Mouse (Mus musculus): Measurements from ENCODE around the gene Rbm15. TPM values are rescaled to one million over a fixed set of nuclear protein-coding genes. Genes with fewer than 3 reads are reported as not detected.

Gene Rbm15
- polyA plus RNA-seq, 1 experiment from 2014 or later: 19.5 TPM

DNA sequence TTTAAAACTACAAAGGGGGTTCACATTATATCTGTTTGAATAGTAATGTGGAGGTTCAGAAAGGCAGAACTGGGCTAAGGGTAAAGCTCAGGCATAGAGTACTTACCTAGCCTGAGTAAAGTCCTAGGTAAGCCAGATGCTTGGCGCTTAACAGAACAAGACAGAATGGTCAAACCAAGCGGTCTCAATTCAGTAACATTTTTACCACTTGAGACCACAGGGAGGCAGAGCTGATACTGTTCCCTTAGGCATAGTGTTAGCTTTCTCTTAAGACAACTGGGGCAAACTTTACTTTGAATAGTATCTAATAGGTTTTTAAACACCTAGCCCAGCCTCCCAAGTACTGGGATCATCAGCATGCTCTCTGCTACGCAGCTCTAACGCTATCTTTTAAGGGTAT lies 57.5 kb downstream of the Rbm15 start:
- ATAC-seq (ENCODE audit: low FRiP score): no peak

More for the DNA sequence above, 57.5 kb downstream of the Rbm15 start:
- no peaks in the 10 kb centered on the region for H3K36me3 ChIP-seq (ENCODE audit: control insufficient read depth, insufficient read depth, low read length)
- H3K27ac ChIP-seq (ENCODE audit: low read depth, low read length): no peak overlapping the region
- DNase-seq (ENCODE audit: low spot score): no peak
- WGBS: 61% methylated on average over 4 of the region's 4 CpGs
- no peaks in the 10 kb centered on the region for H3K27me3 ChIP-seq (ENCODE audit: control insufficient read depth, insufficient read depth, low read length)
- H3K4me3 ChIP-seq (ENCODE audit: low read depth, low read length): no peak overlapping the region
- no peaks in the 10 kb centered on the region for H3K4me1 ChIP-seq (replicated peaks; ENCODE audit: control insufficient read depth, insufficient read depth, low read length)
- H3K9ac ChIP-seq (ENCODE audit: low read depth, low read length): no peak overlapping the region
- no peaks in the 10 kb centered on the region for H3K9me3 ChIP-seq (ENCODE audit: control insufficient read depth, low read length)
- no peak overlapping the region for H3K4me2 ChIP-seq (replicated peaks; ENCODE audit: low read depth, low read length)

Other genes with a start within 250 kb of the Rbm15 start
- gene Kcna2, start 232.5 kb downstream of the Rbm15 start, polyA plus RNA-seq (2014; fragmentation: Nextera tagmentation; extraction: Ambion mirVana): 0.21 and 0.32 TPM in 2 replicates
- not detected in 2 replicates for gene Kcna10, start 150.6 kb downstream of the Rbm15 start, polyA plus RNA-seq (2014; fragmentation: Nextera tagmentation; extraction: Ambion mirVana)
- not detected in 2 replicates for gene Cym, start 111.9 kb downstream of the Rbm15 start, polyA plus RNA-seq (2014; fragmentation: Nextera tagmentation; extraction: Ambion mirVana)
- gene A630076J17Rik, start 103.1 kb downstream of the Rbm15 start, polyA plus RNA-seq (2014; fragmentation: Nextera tagmentation; extraction: Ambion mirVana): not detected in 2 replicates
- gene Prok1, start 94.0 kb downstream of the Rbm15 start, polyA plus RNA-seq (2014; fragmentation: Nextera tagmentation; extraction: Ambion mirVana): 0.06 TPM in 1 of 2 replicates, not detected in the other
- gene Lamtor5, start 54.8 kb downstream of the Rbm15 start, polyA plus RNA-seq (2014; fragmentation: Nextera tagmentation; extraction: Ambion mirVana): 203 TPM in 2 replicates
- gene Slc16a4, start 42.4 kb downstream of the Rbm15 start, polyA plus RNA-seq (2014; fragmentation: Nextera tagmentation; extraction: Ambion mirVana): 2.2 and 4.0 TPM in 2 replicates
- 0.22 and 0.25 TPM in 2 replicates for gene Kcnc4, start 125.9 kb upstream of the Rbm15 start, polyA plus RNA-seq (2014; fragmentation: Nextera tagmentation; extraction: Ambion mirVana)
- gene Slc6a17, start 184.3 kb upstream of the Rbm15 start, polyA plus RNA-seq (2014; fragmentation: Nextera tagmentation; extraction: Ambion mirVana): 1.9 and 3.5 TPM in 2 replicates
- not detected in 2 replicates for gene Ubl4b, start 221.4 kb upstream of the Rbm15 start, polyA plus RNA-seq (2014; fragmentation: Nextera tagmentation; extraction: Ambion mirVana)